Mouse (Mus musculus) megakaryocyte progenitor cell, adult 5-6 weeks (primary cell): ENCODE results near the gene Efemp1. TPM values are rescaled to one million over a fixed set of nuclear protein-coding genes. Genes with fewer than 3 reads are reported as not detected.

ENCODE experiments used
- ATAC-seq: replicated peaks from 2 replicates; pipeline ENCODE4 v1.8.0; 2016; ENCODE audit warnings: mild to moderate bottlenecking, moderate TSS enrichment, inconsistent platforms; ENCODE audit not compliant: poor library complexity
- total RNA-seq, 2 experiments: library from RNA; stranded (forward) in 1 of 2; stranded (reverse) in 1 of 2; fragments of 157-497, 149-512 nt in 1 of 2; fragments of 200-1000 nt in 1 of 2; gene quantifications; 2 replicates each; pipeline versions ENCODE4 v1.2.3 to v1.2.4; 2015 to 2017

The Efemp1 gene
- total RNA-seq, 2 experiments from 2014 or later, result not detected

GRCm38 (mm10) chr11:28934449-28934848 lies 81.4 kb downstream of the Efemp1 start:
- ATAC-seq, result no peak

DNA sequence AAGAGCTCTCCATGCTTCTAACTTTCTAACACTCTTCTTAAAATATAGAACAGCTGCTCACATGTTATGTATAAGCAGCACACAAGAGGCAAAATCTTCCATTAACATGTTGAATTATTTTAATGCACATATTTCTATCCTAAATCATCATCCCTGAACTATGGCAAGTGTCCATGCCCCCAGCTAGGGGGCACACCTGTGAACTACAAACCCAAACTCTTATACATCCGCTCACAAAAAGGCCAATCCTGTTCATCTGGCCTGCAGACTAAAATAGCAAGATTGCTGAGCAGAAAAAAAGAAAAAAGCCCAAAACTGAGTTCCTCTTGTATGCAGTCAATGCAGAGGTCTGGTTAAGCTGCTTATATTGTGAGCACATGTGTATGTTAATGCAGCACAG lies 86.6 kb downstream of the Efemp1 start:
- no peak for ATAC-seq

GRCm38 (mm10) chr11:28951586-28952210 lies 98.7 kb downstream of the Efemp1 start:
- ATAC-seq, result no peak

DNA sequence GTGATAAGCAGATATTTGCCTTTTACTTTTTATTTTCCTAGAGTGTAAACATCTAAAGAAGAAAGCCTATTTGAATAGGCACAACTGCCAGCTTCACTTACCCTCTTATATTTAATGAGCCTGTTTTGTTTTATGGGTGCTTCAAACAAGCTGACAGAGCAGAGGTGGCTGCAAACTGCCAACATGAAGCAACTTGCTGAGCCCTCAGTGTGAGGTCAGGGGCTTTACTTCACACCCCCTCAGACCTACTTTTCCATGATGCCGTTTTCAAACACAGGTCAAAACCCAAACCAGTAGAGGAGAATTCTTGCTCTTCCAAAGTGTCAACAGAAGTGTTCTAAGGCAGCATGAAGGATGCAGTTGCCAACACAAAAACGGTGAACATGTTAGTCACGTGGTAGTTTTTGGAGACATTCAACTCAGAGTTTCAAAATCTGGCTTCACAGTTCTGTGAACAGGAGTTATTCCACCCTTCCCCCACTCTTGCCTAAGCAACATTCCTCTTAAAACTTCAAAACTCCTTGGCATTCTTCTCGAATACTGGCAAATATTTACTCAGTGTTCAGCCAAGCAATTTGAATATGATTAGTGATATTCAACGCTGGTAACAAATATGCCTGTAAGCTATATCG lies 101.8 kb downstream of the Efemp1 start:
- no peak for ATAC-seq

GRCm38 (mm10) chr11:28955305-28955701 lies 102.3 kb downstream of the Efemp1 start:
- no peak for ATAC-seq

DNA sequence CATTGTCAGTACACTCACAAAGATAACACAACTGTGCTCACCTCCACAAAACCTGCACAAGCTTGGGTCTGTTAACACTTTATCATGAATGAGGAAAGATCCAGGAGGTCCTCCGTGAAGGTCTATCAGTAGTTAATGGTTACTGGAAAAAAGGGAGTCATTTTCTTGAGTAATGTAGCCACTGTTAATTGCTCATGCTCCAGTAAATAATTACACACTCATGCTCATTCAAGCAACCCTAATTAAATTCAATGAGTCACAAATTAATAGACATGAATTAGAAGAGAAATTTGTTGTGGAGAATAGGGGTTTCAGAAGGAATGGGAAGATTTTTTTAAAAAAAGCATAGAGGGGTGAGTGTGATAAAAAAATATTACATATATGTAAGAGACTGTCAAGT lies 108.4 kb downstream of the Efemp1 start:
- ATAC-seq, result no peak
